Mouse (Mus musculus): ENCODE results near the gene Itch. TPM values are rescaled to one million over a fixed set of nuclear protein-coding genes. Genes with fewer than 3 reads are reported as not detected.

The Itch gene
- polyA plus RNA-seq (2015; fragmentation: Nextera tagmentation; extraction: Ambion mirVana) = 28.3 and 29.1 TPM in 2 replicates

GRCm38 (mm10) chr2:155133011-155133976, at the start of gene Itch:
Gene Itch (plus strand): TSS chr2:155133509.

GRCm38 (mm10) chr2:155236362-155236992, 103.2 kb downstream of the Itch start, which contains the start of gene Dynlrb1:
Gene Dynlrb1 (plus strand): TSS chr2:155236533.

GRCm38 (mm10) chr2:155276195-155276594, 142.9 kb downstream of the Itch start, which contains the start of gene Map1lc3a:
Gene Map1lc3a (plus strand): TSS chr2:155276297.

Other genes starting within 250 kb of the Itch start
- 98.0 and 120 TPM in 2 replicates for gene Eif2s2, start 240.6 kb upstream of the Itch start, polyA plus RNA-seq (2015; fragmentation: Nextera tagmentation; extraction: Ambion mirVana)
- gene Gm14226, start 115.2 kb upstream of the Itch start, polyA plus RNA-seq (2015; fragmentation: Nextera tagmentation; extraction: Ambion mirVana) = 0.61 and 0.70 TPM in 2 replicates
- gene Ahcy, start 59.0 kb upstream of the Itch start, polyA plus RNA-seq (2015; fragmentation: Nextera tagmentation; extraction: Ambion mirVana) = 43.9 and 51.6 TPM in 2 replicates
- 435 and 443 TPM in 2 replicates for gene Dynlrb1, start 103.0 kb downstream of the Itch start, polyA plus RNA-seq (2015; fragmentation: Nextera tagmentation; extraction: Ambion mirVana)
- gene Map1lc3a, start 142.8 kb downstream of the Itch start, polyA plus RNA-seq (2015; fragmentation: Nextera tagmentation; extraction: Ambion mirVana) = 243 and 273 TPM in 2 replicates
- 25.1 and 26.4 TPM in 2 replicates for gene Pigu, start 223.9 kb downstream of the Itch start, polyA plus RNA-seq (2015; fragmentation: Nextera tagmentation; extraction: Ambion mirVana)
- 27.1 and 35.5 TPM in 2 replicates for gene Trp53inp2, start 247.6 kb downstream of the Itch start, polyA plus RNA-seq (2015; fragmentation: Nextera tagmentation; extraction: Ambion mirVana)

All from urinary bladder, postnatal 0 days (tissue).